Mouse (Mus musculus): ENCODE data around the gene Gm20388.

- TF ChIP-seq EP300 (IDR thresholded peaks at IDR 0.05; ENCODE audit: insufficient read depth, low read depth, low read length): 0 out of 2 replicates have a peak, but pooled peaks have one; percentile 9
- no peak for TF ChIP-seq CTCF (IDR thresholded peaks at IDR 0.05; ENCODE audit: low read depth, low read length)
- no peak for TF ChIP-seq POLR2A (IDR thresholded peaks at IDR 0.05; ENCODE audit: insufficient read depth, low read length)
Observed at GRCm38 (mm10) chr8:120079361-120079760, 168.7 kb downstream of the Gm20388 start.

All from ES-Bruce4 (cell line).